Mouse (Mus musculus) right cerebral cortex, postnatal 25 days (tissue): Measurements from ENCODE around the gene Ap1b1.

Experiments used
- DNase-seq: peaks from one replicate; pipeline ENCODE4 v3.0.0; 2022

Ap1b1 gene

DNA sequence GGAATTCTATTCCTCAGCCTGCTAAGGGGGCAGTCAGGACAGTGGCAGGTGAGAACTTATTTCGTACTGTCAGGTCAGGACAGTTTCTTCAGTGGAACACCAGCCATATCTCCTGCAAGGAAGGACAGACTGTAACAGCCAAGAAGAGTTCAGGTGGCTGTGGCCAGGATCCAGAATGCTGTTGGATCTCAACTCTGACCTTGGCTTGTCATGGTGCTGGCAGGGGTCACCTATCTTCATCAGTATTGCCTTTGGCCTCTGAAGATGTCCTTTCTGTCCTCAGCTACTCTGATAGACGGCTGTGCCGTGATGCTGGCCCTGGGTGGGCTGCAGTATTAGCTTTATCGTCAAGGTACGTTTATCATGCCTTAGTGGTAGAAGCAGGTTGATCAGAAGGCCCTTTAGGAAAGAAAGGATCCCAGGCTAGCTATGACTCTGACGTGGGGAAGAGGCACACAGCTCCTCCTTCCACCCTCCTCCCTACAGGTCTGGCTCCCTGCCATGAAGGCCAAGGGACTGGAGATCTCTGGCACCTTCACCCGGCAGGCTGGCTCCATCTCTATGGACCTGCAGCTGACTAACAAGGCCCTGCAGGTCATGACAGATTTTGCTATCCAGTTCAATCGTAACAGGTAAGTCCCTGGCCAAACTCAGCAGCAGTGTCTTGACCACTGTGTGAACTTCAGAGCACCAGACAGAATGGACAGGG is 50.7 kb downstream of the Ap1b1 start:
- no peak for DNase-seq

DNA sequence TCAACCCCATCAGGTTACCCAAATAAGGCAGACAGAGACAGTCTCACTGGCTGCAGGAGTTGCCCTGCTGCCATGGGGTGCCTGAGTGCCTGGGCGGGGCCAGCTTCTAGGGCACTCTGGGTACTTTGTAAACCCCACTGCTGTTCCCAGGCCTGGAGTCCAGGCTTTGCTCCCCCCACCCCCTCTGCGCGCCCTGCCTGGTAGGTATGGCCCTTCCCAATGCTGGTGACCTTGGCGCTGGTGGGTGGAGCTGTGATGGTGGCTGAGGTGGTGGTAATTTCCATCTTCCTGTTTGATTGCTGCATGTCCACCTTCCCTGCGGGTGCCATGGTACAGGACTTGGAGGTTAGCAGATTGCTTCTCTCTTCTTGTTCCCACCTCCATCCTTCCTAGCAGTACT is 54.0 kb downstream of the Ap1b1 start:
- no peak for DNase-seq

DNA sequence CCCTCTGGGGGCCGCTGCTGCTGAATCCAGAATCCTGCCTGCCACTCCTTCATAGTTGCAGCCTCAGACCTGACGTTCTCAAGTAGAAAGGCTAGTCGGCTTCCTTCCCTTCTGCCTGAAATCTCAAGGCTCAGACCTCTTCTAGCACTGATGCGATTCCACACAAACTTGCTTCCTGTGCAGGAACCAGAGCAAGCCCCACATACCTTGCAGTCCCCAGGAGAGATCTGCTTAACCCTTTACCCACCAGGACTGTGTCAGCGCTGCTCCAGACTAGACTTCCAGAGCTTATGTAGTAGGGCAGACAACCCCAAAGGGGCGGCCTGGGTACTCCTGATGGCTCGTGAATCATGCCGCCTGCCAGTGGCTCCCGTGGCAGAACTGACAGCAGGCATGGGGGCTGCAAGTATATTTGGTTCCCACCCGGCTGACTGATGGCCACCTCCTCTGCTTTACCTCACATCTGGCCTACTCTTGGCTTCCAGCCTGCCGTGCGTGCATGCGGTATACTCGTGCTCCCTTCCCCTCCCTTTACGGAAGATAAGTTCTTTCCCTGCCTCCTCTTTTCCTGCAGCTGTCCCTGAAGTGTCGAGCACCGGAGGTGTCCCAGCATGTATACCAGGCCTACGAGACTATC is 54.6 kb downstream of the Ap1b1 start:
- peak; percentile 74 for DNase-seq

DNA sequence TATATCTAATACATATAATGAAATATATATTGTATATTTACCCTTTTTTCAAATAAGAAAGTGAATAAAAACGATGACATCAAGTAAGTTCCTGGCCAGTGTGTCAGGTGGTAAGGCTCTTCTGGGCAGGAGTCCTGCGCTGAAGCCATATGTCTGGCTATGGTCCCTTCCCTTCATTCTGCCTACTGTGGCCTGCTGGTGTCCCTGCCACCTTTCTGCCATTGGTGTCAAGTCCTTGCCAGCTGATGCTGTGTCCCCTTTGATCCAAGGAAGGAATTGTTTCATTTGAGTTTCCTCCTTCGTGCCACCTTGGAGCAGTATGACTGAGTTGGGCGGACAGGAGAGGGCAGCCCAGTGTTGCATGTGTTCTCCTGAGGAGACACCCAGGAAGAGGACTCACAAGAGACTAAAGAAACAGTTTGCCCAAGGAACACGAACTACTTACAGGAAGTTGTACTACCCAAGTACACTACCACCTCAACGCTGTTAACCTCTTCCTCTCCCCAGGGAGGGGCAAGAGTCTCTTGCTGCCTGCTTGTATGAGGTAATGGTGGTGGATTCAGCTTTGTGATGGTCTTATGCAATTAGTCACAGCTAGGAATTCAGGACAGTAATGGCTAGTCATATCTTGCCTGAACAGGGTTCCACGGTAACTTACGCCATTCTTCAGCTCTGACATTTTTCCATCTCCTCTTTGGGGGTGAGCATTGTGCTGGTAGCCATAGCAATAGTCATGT is 56.2 kb downstream of the Ap1b1 start:
- no peak for DNase-seq

DNA sequence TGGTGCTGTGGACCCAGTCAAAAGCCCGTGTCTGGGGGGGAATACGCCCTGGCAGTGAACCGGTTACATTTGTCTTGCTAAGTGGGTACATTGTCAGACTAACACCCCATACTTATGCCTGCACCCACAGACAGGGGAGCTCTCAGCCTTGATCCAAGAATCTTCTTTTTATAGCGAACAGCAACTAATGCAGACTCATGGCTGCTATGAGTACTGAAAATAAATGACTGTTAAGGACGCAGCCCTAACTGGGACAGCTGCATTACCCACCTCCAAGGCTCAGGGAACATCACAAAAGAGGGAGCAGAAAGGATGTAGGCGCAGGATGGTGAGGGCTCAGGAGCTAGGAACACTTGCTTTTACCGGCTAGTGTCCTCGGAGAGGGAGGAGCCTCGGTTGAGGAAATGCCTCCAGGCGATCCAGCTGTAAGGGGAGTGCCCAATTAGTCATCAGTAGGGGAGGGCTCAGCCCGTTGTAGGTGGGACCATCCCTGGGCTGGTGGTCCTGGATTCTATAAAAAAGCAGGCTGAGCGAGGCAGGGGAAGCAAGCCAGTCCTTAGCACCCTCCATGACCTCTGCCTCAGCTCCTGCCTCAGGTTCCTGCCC is 59.8 kb downstream of the Ap1b1 start:
- peak; percentile 38 for DNase-seq

DNA sequence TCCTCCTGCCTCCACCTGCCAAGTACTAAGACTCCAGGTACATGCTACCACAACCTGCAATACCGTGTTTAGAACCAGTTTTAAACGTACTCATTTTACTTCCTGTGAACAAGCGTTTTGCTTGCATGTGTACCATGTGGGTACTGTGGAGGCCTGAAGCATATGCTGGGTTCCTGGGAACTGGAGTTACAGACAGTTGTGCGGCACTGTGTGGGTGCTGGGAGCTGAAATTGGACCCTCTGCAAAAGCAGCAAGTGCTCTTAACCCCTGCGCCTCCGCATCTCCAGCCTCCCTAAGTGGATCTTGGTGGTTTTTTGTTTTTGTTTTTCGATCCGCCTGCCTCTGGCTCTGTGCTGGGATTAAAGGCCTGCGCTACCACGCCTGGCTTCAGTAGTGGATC is 65.0 kb downstream of the Ap1b1 start:
- no peak for DNase-seq

DNA sequence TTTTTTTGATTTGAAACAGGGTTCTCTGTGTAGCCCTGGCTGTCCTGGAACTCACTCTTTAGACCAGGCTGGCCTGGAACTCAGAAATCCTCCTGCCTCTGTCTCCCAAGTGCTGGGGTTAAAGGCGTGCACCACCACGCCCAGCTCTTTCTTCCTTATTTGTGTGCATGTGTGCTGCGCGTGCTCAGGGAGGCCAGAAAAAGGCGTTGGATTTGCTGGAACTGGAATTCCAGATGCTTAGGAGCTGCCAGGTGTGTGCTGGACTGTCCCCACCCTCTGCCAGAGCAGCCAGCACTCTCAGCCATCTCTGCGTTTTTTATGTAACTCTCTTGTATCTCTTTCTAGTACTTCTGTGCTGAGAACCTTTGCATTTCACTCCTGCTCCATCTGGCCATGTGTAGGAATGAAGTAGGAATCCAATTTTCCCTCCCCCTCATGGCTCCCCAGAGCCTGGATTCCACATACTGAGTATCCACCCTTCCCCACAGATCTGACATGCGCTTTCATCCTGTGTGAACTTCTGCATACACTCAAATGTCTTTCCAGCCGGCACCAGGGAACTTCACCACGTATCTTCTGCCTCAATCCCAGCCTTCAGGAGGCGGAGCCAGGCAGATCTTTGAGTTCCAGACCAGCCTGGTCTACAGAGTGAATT is 65.7 kb downstream of the Ap1b1 start:
- DNase-seq, result peak; percentile 50

DNA sequence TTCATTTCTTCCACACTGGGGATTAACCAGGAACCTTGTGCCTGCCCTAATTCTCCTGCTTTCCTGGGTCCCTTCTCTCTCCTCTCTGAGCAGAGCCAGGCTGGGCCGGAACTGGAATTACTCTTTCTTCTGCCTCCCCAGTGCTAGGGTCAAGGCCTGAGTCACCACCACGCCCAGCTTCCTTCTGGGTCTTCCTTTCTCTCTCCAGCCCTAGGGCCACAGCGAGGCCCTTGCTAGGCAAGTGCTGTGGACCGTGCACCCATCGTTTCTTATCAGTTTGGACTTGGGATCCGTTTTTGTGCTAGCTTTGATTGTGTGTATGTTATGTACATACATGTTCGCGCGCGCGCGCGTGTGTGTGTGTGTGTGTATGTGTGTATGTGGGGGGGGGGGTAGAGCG is 67.5 kb downstream of the Ap1b1 start:
- DNase-seq, result no peak

DNA sequence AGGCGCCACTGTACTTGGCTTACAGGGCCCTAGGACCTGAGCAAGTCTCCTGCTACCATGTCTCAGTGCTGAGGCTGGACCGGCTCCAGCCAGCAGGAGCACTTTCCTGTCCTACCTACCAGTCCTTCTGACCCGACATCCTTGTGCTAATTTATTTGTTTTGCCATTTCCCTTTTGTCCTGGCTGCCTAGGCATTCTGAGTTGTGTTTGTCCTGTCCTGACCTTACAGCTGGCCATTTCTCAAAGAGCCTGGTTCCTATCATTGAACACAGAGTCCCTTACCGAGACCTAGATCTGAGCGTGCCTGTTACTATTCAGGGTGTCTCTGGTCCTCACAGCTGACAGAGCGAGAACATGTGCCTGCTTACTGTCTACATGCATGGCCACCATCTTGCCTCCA is 68.2 kb downstream of the Ap1b1 start:
- DNase-seq, result no peak

DNA sequence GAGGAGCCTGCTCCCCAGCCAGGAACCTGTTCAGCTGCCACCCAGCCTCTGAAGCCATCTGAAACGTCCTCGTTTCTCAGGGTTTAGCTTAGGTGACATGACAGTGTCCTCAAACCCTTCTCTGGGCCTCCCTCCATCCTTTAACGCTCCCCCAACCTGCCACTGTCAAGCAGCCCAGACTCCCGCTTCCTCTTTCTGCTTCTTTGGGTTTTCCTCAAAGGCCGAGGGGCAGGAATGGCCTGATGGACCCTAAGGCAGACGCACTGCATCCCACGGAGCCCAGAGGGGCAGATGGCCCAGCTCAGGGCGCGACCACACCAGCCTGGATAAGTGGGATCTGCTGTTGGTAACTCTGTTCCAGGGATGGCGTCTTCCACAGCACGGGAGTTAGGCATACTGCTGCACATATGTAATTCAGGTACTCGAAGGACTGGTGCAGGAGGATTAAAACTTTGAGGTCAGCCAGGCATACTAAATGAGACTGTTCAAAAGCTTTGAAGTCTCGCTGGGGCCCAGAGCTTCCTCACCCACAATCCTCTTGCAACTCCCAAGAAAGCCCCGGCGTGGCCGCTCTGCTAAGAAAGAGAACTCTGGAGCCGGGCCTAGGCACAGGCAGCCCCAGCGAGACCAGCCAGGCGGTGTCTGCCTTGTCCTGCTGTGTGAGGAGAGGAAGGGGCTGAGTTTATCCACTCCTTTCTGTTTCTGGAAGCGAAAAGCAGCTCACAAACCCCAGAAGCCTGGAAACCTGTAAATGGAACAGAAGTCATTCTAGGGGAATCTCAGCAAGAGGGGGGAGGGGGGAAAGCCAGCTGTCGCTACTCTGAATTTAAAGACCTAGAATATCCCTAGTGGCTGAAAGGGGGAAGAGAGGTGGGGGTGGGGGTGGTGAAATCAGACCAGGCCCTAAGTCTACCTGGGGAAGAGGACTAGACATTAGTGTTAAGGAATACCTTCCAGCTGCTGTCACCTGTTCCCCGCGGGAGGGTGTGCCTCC is 69.6 kb downstream of the Ap1b1 start:
- DNase-seq, result no peak

DNA sequence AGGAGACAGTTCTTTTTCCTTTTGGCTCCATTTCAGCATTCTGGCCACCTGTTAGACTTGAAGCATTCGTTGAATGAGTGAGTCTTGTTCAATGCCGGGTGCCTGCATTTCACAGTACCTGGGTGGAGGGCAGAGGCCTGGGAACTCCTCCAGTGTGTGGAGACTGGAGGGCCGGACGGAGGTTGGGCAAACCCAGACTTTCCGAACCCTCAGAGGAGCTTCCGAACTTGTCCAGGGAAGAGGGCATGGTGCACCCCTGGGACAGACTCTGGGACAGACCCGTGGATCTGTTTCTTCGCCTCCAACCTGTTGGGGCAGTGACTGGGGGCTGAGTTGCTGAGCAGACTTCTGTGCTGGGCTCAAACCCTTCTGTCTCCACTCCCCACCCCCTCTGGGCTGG is 70.4 kb downstream of the Ap1b1 start:
- no peak for DNase-seq

DNA sequence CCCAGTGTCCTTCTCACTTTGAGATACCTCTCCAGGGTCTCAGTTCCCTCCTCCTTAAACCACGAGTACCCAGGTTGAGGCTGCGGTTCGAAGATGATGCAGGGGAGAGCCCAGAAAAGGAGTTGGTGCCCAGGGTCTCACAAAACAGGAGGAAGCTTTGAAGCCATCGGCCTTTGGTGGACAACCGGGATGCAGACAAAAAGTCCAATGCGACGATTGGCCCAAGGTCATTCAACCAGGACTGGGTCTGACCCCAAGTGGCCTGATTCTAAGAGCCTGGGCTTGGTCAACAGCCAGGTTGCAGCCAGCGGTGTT is 70.9 kb downstream of the Ap1b1 start:
- DNase-seq, result no peak

DNA sequence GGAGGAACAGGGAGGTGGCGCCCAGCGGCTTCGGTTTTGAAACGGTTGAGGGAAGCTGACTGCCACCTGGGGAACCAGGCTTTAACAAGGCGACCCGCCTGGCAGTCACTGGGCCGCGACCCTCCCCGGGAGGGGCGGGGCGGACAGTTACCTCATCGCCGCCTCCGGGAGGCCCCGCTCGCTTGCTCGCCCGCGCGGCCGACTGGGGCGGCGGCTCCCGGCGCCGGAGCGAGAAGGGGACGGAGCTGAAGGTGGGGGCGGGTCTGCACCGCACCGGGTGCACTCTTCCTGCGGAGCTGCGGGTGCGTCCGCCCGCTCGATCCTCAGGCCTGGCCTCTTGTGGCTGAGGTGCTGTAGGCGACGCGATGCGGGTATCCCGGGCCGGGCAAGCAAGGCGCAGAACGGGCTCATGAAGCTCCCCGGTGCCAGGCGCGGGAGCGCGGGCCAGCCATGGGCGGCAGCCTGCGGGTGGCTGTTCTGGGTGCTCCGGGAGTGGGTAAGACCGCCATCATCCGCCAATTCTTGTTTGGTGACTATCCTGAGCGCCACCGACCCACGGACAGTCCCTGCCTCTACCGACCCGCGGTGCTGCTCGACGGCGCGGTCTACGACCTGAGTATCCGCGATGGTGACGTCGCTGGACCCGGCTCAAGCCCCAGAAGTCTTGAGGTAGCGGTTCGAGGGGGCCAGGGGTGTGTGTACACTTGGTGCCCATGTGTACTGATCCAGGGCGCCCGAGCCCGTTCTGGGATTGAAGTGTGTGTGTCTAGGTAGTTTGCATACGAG is 71.4 kb downstream of the Ap1b1 start, which contains the start of gene Rasl10a:
TSS of gene Rasl10a (plus strand) at position 273 of the 786 bp plus-strand sequence.
- DNase-seq, result peak; percentile 66

DNA sequence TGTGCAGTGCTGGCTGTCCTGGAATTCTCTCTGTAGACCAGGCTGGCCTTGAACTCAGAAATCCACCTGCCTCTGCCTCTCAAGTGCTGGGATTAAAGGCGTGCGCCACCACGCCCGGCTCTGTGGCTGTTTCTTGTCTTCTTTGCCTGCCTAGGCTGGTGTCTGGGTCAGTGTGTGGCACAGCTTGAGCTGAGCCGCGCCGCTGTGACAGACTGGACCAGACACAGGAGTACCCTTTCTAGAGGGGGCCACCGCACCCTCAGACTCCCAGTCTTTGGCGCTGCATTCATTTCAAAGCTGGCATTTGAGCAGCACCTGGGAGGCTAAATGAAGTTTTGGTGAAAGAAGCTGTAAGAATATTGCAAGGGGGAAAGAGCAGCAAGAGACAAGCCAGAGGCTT is 72.2 kb downstream of the Ap1b1 start:
- no peak for DNase-seq

DNA sequence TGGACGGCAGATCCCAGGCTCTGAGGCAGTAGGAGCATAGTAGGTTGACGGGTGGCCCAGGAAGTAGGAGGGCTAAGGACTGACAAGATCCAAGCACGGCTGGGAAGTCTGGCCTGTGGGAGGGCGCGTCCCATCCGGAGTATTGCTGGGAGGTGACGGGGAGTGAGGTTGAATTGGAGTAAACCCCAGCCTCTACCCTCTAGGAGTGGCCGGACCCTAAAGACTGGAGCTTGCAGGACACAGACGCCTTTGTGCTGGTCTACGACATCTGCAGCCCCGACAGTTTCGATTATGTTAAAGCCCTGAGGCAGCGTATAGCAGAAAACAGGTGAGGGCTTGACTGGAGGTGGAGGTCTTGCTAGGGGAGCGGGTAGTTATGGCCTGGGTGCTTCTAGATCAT is 72.6 kb downstream of the Ap1b1 start:
- DNase-seq, result no peak

DNA sequence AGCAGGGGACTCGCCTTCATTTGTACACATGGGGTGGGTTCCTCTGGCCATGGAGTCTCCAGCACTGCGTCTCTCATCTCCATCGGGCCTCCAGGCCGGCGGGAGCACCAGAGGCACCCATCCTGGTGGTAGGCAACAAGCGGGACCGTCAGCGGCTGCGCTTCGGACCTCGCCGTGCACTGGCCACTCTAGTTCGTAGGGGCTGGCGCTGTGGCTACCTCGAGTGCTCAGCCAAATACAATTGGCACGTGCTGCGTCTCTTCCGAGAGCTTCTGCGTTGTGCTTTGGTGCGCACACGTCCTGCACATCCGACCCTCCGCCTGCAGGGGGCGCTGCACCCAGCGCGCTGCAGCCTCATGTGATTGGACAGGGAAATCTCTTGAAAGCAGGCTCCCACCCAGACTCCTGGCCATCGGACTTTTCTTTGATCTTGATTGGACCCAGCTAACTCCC is 73.1 kb downstream of the Ap1b1 start:
- DNase-seq, result peak; percentile 76

DNA sequence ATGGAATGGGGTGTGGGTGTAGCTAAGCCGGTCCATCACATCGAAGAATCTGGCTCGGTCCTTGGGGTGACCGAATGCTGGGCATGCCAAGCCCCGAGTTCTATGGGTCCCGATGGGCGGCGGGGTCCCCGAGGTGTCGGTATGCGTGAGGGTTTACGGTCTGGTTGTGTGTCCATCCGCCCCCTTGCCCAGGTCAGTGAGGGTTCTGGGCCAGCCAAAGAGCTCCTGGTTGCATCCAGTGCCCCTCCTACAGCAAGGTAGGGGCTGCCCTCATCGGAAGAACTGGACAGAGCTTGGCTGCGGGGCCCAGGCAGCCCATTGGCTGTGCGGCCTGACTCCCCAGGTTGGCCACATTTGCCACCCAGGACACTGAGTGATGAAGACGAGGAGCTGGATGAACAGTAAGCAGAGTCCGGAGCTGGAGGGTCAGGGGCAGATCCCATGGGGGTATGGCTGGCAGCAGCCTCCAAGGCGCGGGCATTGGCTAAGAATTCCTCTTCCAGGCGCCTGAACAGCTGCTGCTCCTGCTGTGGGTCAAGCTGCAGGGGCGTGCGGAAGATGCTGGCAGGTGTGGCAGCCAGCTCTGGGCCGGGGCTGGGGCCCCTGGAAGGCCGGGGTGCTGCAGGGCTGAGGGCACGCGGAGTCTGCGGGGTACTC is 74.3 kb downstream of the Ap1b1 start:
- DNase-seq, result no peak

DNA sequence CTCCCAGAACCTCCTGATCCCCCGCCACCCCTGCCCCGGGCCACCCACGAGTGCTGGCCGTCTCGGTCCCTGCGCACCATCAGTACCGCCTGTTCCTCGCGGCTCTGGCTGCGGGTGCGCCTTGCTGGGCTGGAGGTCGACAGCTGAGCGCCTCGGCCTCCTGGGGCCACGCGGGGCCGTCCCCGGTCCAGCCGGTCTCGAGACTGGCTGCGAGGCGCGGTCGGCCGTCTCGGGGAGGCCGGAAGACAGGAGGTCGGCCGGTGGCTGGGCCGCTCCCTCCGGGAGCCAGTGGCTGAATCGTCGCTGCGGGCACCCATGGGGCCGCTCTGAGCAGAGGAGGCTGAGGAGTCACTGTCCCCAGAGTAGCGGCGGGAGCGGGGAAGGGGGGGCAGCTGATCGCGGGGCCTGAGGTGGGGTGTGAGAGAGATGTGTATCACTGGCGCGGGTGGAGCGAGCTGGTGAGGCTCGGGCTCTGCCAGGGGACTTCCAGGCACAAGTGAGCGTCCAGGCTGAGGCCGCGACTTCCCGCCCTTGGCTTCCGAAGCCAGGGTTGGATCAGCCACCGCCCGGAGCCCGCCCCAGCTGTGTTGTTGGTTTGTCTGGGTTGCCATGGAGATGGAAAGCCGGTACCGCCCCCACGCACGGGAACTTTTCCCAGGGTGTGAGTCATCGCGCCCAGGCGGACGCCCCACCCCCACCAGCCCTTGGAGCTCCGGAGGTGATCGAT is 75.0 kb downstream of the Ap1b1 start:
- DNase-seq, result peak; percentile 94

DNA sequence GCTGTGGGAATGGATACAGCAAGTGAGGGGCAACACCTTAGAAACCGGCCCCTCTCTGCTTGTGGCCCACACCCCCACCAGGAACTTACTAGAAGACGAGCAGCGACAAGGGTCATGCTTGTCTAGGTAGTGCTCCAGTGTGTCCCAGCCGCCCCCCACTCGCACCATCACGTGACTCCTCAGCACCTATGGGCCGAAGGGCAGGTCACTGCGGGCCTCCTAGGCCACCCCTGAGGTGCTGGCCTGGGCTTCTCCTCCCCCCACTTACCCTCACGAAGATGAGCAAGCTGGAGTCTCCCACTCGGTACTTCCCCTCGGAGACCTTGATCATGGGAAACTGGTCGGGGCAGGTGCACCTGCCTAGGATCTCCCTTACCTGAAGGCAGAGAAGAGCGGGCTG is 75.7 kb downstream of the Ap1b1 start:
- no peak for DNase-seq
